ENCODE assay signal across 8 mouse cellular contexts in the genomic region with DNA sequence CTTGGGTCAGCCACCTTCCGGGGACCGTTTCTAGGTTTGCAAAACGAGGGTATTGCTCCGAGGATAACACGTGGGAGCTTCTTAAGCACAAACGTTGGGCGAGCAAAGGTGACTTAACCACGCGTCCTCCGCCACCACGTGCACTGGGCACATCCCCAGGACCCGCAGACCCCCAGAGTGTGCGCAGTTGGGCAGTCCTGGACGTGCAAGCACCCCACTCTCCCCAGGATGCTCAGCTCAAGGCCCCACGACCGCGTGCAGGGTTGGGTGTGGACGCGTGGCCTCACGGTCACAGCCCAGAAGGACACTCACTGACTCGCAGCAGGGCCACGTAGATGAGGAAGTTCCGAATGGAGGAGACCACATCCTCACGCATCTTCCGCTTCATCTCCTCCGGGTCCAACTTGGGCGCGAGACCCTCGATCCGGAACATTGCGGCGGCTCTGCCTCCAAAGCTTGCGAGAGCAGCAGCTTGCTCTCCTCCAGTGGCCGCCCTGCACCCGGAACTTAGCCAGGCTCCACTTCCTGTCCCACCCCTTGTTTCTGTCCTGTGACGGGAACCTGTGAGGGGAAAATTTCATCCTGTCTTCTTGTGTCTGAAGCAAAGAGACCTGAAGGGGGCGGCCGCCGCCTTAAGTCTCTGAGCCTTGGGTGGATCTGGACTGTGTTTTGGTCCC. TPM values are rescaled to one million over a fixed set of nuclear protein-coding genes. Genes with fewer than 3 reads are reported as not detected.
A peak's percentile ranks its signal among the peaks of the same experiment; 100 is the strongest.
DNase-seq lines count a peak whose midpoint lies in the region; ATAC-seq and TF ChIP-seq lines count a peak whose summit lies in the region.

A gene (minus strand): TSS at position 514 of the 677 bp plus-strand sequence.

- H3K4me1 ChIP-seq in hindbrain, embryonic 13.5 days (replicated peaks), result peaks cover 13% of the 10 kb centered on the region

- CTCF ChIA-PET in Patski (lab: Charles Lee), result interaction anchor here (1.5 kb wide), 1 partner anchor 10 kb away, joined by 7 read pairs; no protein-coding TSS in a partner anchor

- no peaks in the 10 kb centered on the region for H3K27me3 ChIP-seq in Patski
- H3K27me3 ChIP-seq in hindbrain, embryonic 13.5 days, result peaks cover 6% of the 10 kb centered on the region; the same call in 1 of the 2 replicates

- H3K4me3 ChIP-seq in hindbrain, embryonic 13.5 days, result peak within 1 kb of the TSS; percentile 96

- ATAC-seq in Patski, result peak; percentile 96
- ATAC-seq in hindbrain, embryonic 13.5 days (ENCODE audit: low FRiP score), result peak; percentile 97

- WGBS in hindbrain, embryonic 13.5 days, result under 1% methylated on average over 39 of the region's 39 CpGs

- H3K36me3 ChIP-seq in hindbrain, embryonic 13.5 days, result peaks cover 21% of the 10 kb centered on the region

- no peaks in the 10 kb centered on the region for H3K9me3 ChIP-seq in hindbrain, embryonic 13.5 days

- in situ Hi-C loops in Patski (cut with MboI; ENCODE audit: low pct_unique_long_range_greater_than_20kb), result no loop called here

- DNase-seq in Patski (ENCODE audit: low read depth, low spot score), result no peak
- DNase-seq in cerebellum, postnatal 14 days, result peak; percentile 90 to 94
- peak; percentile 85 to 86 for DNase-seq in frontal cortex, postnatal 14 days (ENCODE audit: low spot score in 2 of 2)
- DNase-seq in layer of hippocampus, postnatal 25 days (ENCODE audit: extremely low spot score in 1 of 2, low spot score in 1 of 2), result peak; percentile 76 to 84
- peak; percentile 93 for DNase-seq in lung, postnatal 25 days (ENCODE audit: low spot score)
- peak; percentile 93 for DNase-seq in retina, embryonic 14.5 days (ENCODE audit: low spot score)
- peak; percentile 86 for DNase-seq in thymus, postnatal 4 days

- peak within 1 kb of the TSS; percentile 62 for H3K27ac ChIP-seq in hindbrain, embryonic 13.5 days

- peak within 1 kb of the TSS; percentile 89 for H3K4me2 ChIP-seq in hindbrain, embryonic 13.5 days

- TF ChIP-seq CTCF in Patski (IDR thresholded peaks at IDR 0.05), result peak; percentile 64

- POLR2A ChIA-PET in Patski (lab: Charles Lee), result interaction anchor here (0.6 kb wide), 1 partner anchor 298 kb away, joined by 5 read pairs; no protein-coding TSS in a partner anchor

- H3K9ac ChIP-seq in hindbrain, embryonic 13.5 days, result peak within 1 kb of the TSS; percentile 97

RNA-seq across cellular contexts. Expression of the gene that starts here (rescaled TPM):
- polyA plus RNA-seq in Patski (2021), result 84.9 TPM
- 159 and 163 TPM in 2 replicates for polyA plus RNA-seq in hindbrain, embryonic 13.5 days (2015; fragmentation: Nextera tagmentation; extraction: Ambion mirVana)
- total RNA-seq in layer of hippocampus, postnatal 25 days (2021), result 10 to 100 TPM; 62.1 to 76.6 TPM
